Mouse (Mus musculus) lung, postnatal 0 days (tissue): Measurements from ENCODE around the gene Gpalpp1. TPM values are rescaled to one million over a fixed set of nuclear protein-coding genes. Genes with fewer than 3 reads are reported as not detected.

Experiments used
- ATAC-seq: fragments of 200-750 bp; cut with Nextera tagmentation; 2 replicates; pipeline ENCODE4 v1.8.0; 2017; ENCODE audit warnings: moderate library complexity
- DNase-seq: peaks from one replicate; pipeline ENCODE4 v3.0.0-alpha.2; 2016; ENCODE audit warnings: low spot score
- H3K27ac ChIP-seq: fragments of 300-500 bp; sonication (generic); 2 replicates; pipeline ENCODE4 v1.5.1; 2014; ENCODE audit warnings: antibody characterized with exemption, mild to moderate bottlenecking, low read length, mixed read lengths
- H3K27me3 ChIP-seq: fragments of 300-500 bp; sonication (generic); replicated peaks from 2 replicates; pipeline ENCODE4 v1.6.1; 2014; ENCODE audit warnings: low read length, mixed read lengths; ENCODE audit not compliant: insufficient read depth
- H3K36me3 ChIP-seq: fragments of 300-500 bp; sonication (generic); 2 replicates; pipeline ENCODE4 v1.6.1; 2014; ENCODE audit warnings: low read length, mixed read lengths; ENCODE audit not compliant: insufficient read depth
- H3K4me1 ChIP-seq: fragments of 300-500 bp; sonication (generic); 2 replicates; pipeline ENCODE4 v1.6.1; 2014; ENCODE audit warnings: antibody characterized with exemption, low read depth, low read length, mixed read lengths; ENCODE audit not compliant: insufficient read depth
- H3K4me2 ChIP-seq: fragments of 300-500 bp; sonication (generic); replicated peaks from 2 replicates; pipeline ENCODE4 v1.6.1; 2014; ENCODE audit warnings: low read depth, mild to moderate bottlenecking, low read length, moderate library complexity, mixed read lengths
- H3K4me3 ChIP-seq: fragments of 300-500 bp; sonication (generic); 2 replicates; pipeline ENCODE4 v1.5.1; 2014; ENCODE audit warnings: low read depth, low read length
- H3K9ac ChIP-seq: fragments of 300-500 bp; sonication (generic); replicated peaks from 2 replicates; pipeline ENCODE4 v1.6.1; 2014; ENCODE audit warnings: low read depth, mild to moderate bottlenecking
- H3K9me3 ChIP-seq: fragments of 300-500 bp; sonication (generic); 2 replicates; pipeline ENCODE4 v1.6.1; 2016; ENCODE audit warnings: low read length, mixed read lengths
- CTCF ChIP-seq: IDR thresholded peaks from 2 replicates; pipeline ENCODE4 v1.5.1; 2016; ENCODE audit warnings: antibody characterized with exemption, mild to moderate bottlenecking
- EP300 ChIP-seq: IDR thresholded peaks from 2 replicates; pipeline ENCODE4 v1.6.1; 2016; ENCODE audit warnings: antibody characterized with exemption, mild to moderate bottlenecking, control low read depth
- WGBS: fragments of 180-500 bp; shearing (Covaris S2); extraction: QIAGEN DNeasy Blood & Tissue Kit; methylation state at CpG from one replicate; pipeline ENCODE4 v1.1.7; 2014; 5-methylcytosine and 5-hydroxymethylcytosine counted together
- polyA plus RNA-seq: library from polyadenylated mRNA; unstranded; fragments of >200 nt; fragmentation: Nextera tagmentation; extraction: Ambion mirVana; gene quantifications from 2 replicates; pipeline ENCODE4 v1.2.1, GENCODE M21; 2015

Gene Gpalpp1
- 6.3 and 7.0 TPM in 2 replicates for polyA plus RNA-seq

DNA sequence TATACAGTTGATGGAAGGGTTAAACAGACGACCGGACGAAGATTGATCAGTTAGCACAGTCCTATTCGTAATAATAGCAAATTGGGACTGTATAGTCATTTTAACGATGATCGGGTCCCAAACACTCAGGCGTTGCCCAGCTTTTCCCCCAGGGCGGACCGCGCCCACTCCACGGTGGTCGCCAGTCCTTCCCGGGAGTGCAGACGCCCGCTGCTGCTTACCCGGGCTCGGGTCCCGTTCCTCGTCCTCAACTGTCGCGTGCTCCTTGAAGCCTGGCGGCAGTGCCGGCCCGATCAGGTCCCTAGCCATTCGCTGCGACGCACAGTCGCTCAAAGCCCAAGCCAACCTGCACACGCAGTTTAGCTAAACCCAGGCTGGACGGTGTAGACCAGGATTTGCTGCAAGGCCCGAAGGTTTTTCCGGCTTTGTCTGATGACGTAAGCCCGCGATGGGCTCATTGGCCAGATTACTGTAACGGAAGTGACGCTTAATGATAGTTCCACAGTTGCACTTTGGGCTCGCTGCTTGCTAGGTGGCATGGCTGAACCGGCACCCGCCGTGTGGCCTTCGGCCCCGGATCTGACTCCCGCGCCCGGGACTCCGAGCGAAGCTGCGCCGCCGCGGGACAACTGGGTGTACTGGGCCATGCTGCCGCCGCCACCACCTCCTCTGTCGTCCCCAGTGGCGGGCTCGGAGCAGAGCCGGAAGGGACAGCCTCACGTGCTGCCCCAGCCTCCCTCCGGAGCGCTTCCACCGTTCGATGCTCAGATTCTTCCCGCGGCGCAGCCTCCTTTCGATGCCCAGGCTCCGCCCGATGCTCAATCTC is at the start of gene Gpalpp1, which contains the start of gene Nufip1:
Gene Gpalpp1 (minus strand): TSS at position 365 of the 826 bp plus-strand sequence.
Gene Nufip1 (plus strand): TSS at position 496 of the 826 bp plus-strand sequence.
- H3K4me2 ChIP-seq, result peak within 1 kb of the TSS; percentile 85
- H3K9me3 ChIP-seq, result no peaks in the 10 kb centered on the region
- H3K4me1 ChIP-seq, result peaks cover 3% of the 10 kb centered on the region; the same call in 1 of the 2 replicates
- ATAC-seq (peak; percentile 99), DNase-seq (peak; percentile 97)
- 2% methylated on average over 69 of the region's 69 CpGs for WGBS
- H3K36me3 ChIP-seq, result peaks cover 17% of the 10 kb centered on the region
- peak within 1 kb of the TSS; percentile 86 for H3K27ac ChIP-seq
- H3K27me3 ChIP-seq, result no peaks in the 10 kb centered on the region
- peak within 1 kb of the TSS; percentile 90 for H3K9ac ChIP-seq
- TF ChIP-seq EP300 (no peak), CTCF (peak; percentile 27; the same call in 1 of the 2 replicates)
- H3K4me3 ChIP-seq, result peak within 1 kb of the TSS; percentile 87

- Histone ChIP-seq H3K4me2 (no peak overlapping the region), H3K27ac (no peak overlapping the region), H3K4me1 (peaks cover under 1% of the 10 kb centered on the region; the same call in 1 of the 2 replicates), H3K27me3 (no peaks in the 10 kb centered on the region), H3K9me3 (no peaks in the 10 kb centered on the region), H3K4me3 (no peak overlapping the region), H3K9ac (no peak overlapping the region), H3K36me3 (no peaks in the 10 kb centered on the region)
- TF ChIP-seq EP300, result no peak
- no peak for TF ChIP-seq CTCF
- DNase-seq (no peak), ATAC-seq (no peak)
- WGBS, result 69% methylated on average over 5 of the region's 5 CpGs
Measured at GRCm38 (mm10) chr14:76158192-76158785, 47.7 kb upstream of the Gpalpp1 start.

DNA sequence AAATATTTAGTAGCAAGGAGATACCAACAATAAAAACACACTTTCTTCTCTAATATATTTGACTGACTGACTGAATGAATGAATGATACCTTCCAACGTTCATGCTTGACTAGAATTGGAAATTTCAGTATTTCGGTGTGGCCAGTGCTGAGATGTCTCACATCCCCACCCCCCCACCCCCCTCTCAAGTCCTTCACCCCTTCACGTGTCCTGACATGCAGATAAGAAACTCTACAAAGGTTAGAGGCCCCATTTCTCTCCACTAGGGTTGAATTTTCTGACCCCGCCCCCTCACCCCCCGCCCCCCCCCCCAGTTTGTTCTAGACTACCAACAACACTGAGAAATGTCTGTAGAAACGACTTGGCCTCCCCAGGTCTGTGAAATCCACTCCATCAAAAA is 43.3 kb upstream of the Gpalpp1 start:
- Histone ChIP-seq H3K9me3 (no peaks in the 10 kb centered on the region), H3K9ac (no peak overlapping the region), H3K27ac (no peak overlapping the region), H3K4me3 (no peak overlapping the region), H3K27me3 (no peaks in the 10 kb centered on the region), H3K4me1 (peaks cover 24% of the 10 kb centered on the region; the same call in 1 of the 2 replicates), H3K36me3 (no peaks in the 10 kb centered on the region), H3K4me2 (no peak overlapping the region)
- DNase-seq, result no peak
- 31% methylated on average over 6 of the region's 6 CpGs for WGBS
- no peak for ATAC-seq
- TF ChIP-seq EP300, result no peak
- TF ChIP-seq CTCF, result no peak

- Histone ChIP-seq H3K9ac (0 out of 2 replicates have a peak overlapping the region, but pooled peaks have one; percentile 23), H3K4me2 (peak overlapping the region; percentile 60), H3K27ac (peak overlapping the region; percentile 68), H3K36me3 (no peaks in the 10 kb centered on the region), H3K9me3 (no peaks in the 10 kb centered on the region), H3K4me1 (peaks cover 24% of the 10 kb centered on the region; the same call in 1 of the 2 replicates), H3K4me3 (peak overlapping the region; percentile 71), H3K27me3 (no peaks in the 10 kb centered on the region)
- no peak for TF ChIP-seq CTCF
- no peak for TF ChIP-seq EP300
- DNase-seq (peak; percentile 33), ATAC-seq (no peak)
- 9% methylated on average over 24 of the region's 24 CpGs for WGBS
Measured at GRCm38 (mm10) chr14:76153003-76153675, 42.6 kb upstream of the Gpalpp1 start.

DNA sequence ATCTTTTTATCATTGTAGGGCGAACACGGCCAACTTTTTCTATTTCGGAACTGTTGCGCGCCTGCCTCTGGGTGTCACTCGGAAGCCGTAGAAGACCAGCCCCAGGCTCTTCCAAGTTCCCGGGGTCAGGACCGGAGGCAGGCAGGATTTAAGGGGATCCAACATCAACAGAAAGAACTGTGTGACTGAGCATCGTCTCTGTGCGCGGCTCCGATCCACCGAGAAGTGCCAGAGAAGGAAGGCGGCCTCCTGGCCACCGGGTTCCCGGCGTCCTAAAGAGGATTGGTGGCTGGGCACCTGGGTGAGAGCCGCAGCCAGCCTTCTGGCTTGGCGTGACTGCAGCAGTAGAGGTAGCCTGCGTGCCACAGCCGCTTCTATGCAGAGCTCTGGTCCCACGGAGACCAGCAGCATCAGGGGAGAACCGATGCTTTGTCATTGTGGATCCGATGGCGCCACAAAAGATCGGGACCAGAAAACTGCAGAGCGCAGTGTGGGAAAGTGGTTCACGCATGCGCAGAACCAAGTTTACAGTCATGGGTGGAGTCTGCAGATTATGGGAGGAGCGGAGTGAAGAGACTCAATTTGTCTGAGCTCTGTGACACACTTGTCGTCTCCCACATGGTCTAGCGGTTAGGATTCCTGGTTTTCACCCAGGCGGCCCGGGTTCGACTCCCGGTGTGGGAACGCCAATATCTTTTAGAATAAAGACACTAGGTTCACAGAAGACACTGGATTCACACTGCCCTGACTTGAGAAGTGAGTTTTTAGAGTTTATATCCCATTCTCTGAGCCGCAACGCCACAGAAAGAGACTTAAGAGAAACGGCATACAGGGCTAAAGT is 41.8 kb upstream of the Gpalpp1 start:
- TF ChIP-seq CTCF, result peak; percentile 66
- TF ChIP-seq EP300, result no peak
- ATAC-seq (peak; percentile 87), DNase-seq (peak; percentile 97)
- Histone ChIP-seq H3K4me3 (peak overlapping the region; percentile 71), H3K9me3 (no peaks in the 10 kb centered on the region), H3K27ac (peak overlapping the region; percentile 96), H3K4me1 (peaks cover 24% of the 10 kb centered on the region; the same call in 1 of the 2 replicates), H3K9ac (peak overlapping the region; percentile 81), H3K27me3 (no peaks in the 10 kb centered on the region), H3K36me3 (no peaks in the 10 kb centered on the region), H3K4me2 (peak overlapping the region; percentile 60)
- WGBS, result under 1% methylated on average over 41 of the region's 41 CpGs
